Mouse (Mus musculus) kidney, embryonic 15.5 days (tissue): ENCODE measurements at regions not wholly inside any gene's neighbourhood (a gene's known extent, or its start where the extent isn't known, plus 50 kb on each side); places are given as distances from the start of the nearest gene placed in this dataset.

Experiments
- ATAC-seq: fragments of 200-750 bp; cut with Nextera tagmentation; replicated peaks from 2 replicates; pipeline ENCODE4 v1.8.0; 2017; ENCODE audit warnings: moderate TSS enrichment; ENCODE audit not compliant: low FRiP score
- H3K27ac ChIP-seq: fragments of 300-500 bp; sonication (generic); 2 replicates; pipeline ENCODE4 v1.5.1; 2015; ENCODE audit warnings: mild to moderate bottlenecking, inconsistent platforms
- H3K27me3 ChIP-seq: fragments of 300-500 bp; sonication (generic); 2 replicates; pipeline ENCODE4 v1.6.1; 2015; ENCODE audit warnings: inconsistent platforms
- H3K36me3 ChIP-seq: fragments of 300-500 bp; sonication (generic); 2 replicates; pipeline ENCODE4 v1.6.1; 2015; ENCODE audit warnings: inconsistent platforms
- H3K4me1 ChIP-seq: fragments of 300-500 bp; sonication (generic); 2 replicates; pipeline ENCODE4 v1.6.1; 2015; ENCODE audit warnings: inconsistent platforms
- H3K4me2 ChIP-seq: fragments of 300-500 bp; sonication (generic); 2 replicates; pipeline ENCODE4 v1.6.1; 2015; ENCODE audit warnings: moderate library complexity, mild to moderate bottlenecking, inconsistent platforms
- H3K4me3 ChIP-seq: fragments of 300-500 bp; sonication (generic); replicated peaks from 2 replicates; pipeline ENCODE4 v1.5.1; 2015; ENCODE audit warnings: mild to moderate bottlenecking, inconsistent platforms
- H3K9ac ChIP-seq: fragments of 300-500 bp; sonication (generic); 2 replicates; pipeline ENCODE4 v1.6.1; 2015; ENCODE audit warnings: mild to moderate bottlenecking, inconsistent platforms
- H3K9me3 ChIP-seq: fragments of 300-500 bp; sonication (generic); replicated peaks from 2 replicates; pipeline ENCODE4 v1.6.1; 2016; ENCODE audit warnings: inconsistent platforms
- whole genome bisulfite sequencing: fragments of 180-500 bp; shearing (Covaris S2); methylation state at CpG from one replicate; pipeline ENCODE4 v1.1.7; 2015; ENCODE audit warnings: mixed read lengths; 5-methylcytosine and 5-hydroxymethylcytosine counted together

- Histone ChIP-seq H3K36me3 (no peaks in the 10 kb centered on the region), H3K27ac (peak overlapping the region; percentile 54; the same call in 1 of the 2 replicates), H3K4me1 (peaks cover 15% of the 10 kb centered on the region; the same call in 1 of the 2 replicates), H3K27me3 (no peaks in the 10 kb centered on the region), H3K4me2 (no peak overlapping the region), H3K9me3 (no peaks in the 10 kb centered on the region), H3K4me3 (no peak overlapping the region), H3K9ac (no peak overlapping the region)
- ATAC-seq = peak; percentile 26; the same call in 1 of the 2 replicates
- 50% methylated on average over 6 of the region's 6 CpGs for WGBS
Measured at GRCm38 (mm10) chr4:64535554-64536253, 488.9 kb upstream of the Tnc start.

GRCm38 (mm10) chr4:64538009-64538408, 491.2 kb upstream of the Tnc start:
- Histone ChIP-seq H3K4me1 (peaks cover 15% of the 10 kb centered on the region; the same call in 1 of the 2 replicates), H3K4me3 (no peak overlapping the region), H3K27ac (no peak overlapping the region), H3K4me2 (no peak overlapping the region), H3K9ac (no peak overlapping the region), H3K27me3 (no peaks in the 10 kb centered on the region), H3K9me3 (no peaks in the 10 kb centered on the region), H3K36me3 (no peaks in the 10 kb centered on the region)
- peak; percentile 55; the same call in 1 of the 2 replicates for ATAC-seq
- WGBS = 40% methylated on average over 4 of the region's 4 CpGs

- ATAC-seq = no peak
- Histone ChIP-seq H3K4me1 (no peaks in the 10 kb centered on the region), H3K27me3 (no peaks in the 10 kb centered on the region), H3K9me3 (no peaks in the 10 kb centered on the region), H3K4me3 (no peak overlapping the region), H3K4me2 (no peak overlapping the region), H3K9ac (no peak overlapping the region), H3K27ac (no peak overlapping the region), H3K36me3 (no peaks in the 10 kb centered on the region)
- 78% methylated on average over 4 of the region's 4 CpGs for WGBS
Measured at GRCm38 (mm10) chr4:64544576-64545185, 497.9 kb upstream of the Tnc start.

GRCm38 (mm10) chr4:64546386-64546785, 499.6 kb upstream of the Tnc start:
- no peak overlapping the region for H3K9ac ChIP-seq
- H3K9me3 ChIP-seq = no peaks in the 10 kb centered on the region
- no peaks in the 10 kb centered on the region for H3K4me1 ChIP-seq
- H3K4me2 ChIP-seq = no peak overlapping the region
- no peaks in the 10 kb centered on the region for H3K27me3 ChIP-seq
- 82% methylated on average over 4 of the region's 4 CpGs for WGBS
- no peaks in the 10 kb centered on the region for H3K36me3 ChIP-seq
- H3K4me3 ChIP-seq = no peak overlapping the region
- no peak for ATAC-seq
- H3K27ac ChIP-seq = no peak overlapping the region

GRCm38 (mm10) chr4:64562511-64562910, 515.7 kb upstream of the Tnc start:
- Histone ChIP-seq H3K4me1 (no peaks in the 10 kb centered on the region), H3K27ac (no peak overlapping the region), H3K9me3 (no peaks in the 10 kb centered on the region), H3K9ac (no peak overlapping the region), H3K4me2 (no peak overlapping the region), H3K27me3 (no peaks in the 10 kb centered on the region), H3K4me3 (no peak overlapping the region), H3K36me3 (no peaks in the 10 kb centered on the region)
- 87% methylated on average over 1 of the region's 1 CpGs for WGBS
- ATAC-seq = no peak

- H3K9me3 ChIP-seq = no peaks in the 10 kb centered on the region
- ATAC-seq = no peak
- WGBS = 85% methylated on average over 3 of the region's 3 CpGs
Measured at GRCm38 (mm10) chr4:64563996-64564395, 517.2 kb upstream of the Tnc start.

GRCm38 (mm10) chr4:64570666-64571065, 523.9 kb upstream of the Tnc start:
- Histone ChIP-seq H3K4me1 (no peaks in the 10 kb centered on the region), H3K4me3 (no peak overlapping the region), H3K4me2 (no peak overlapping the region), H3K9me3 (no peaks in the 10 kb centered on the region), H3K27me3 (no peaks in the 10 kb centered on the region), H3K27ac (no peak overlapping the region), H3K9ac (no peak overlapping the region), H3K36me3 (no peaks in the 10 kb centered on the region)
- no peak for ATAC-seq
- 50% methylated on average over 1 of the region's 1 CpGs for WGBS

More at GRCm38 (mm10) chr4:64563996-64564395, 517.2 kb upstream of the Tnc start:
- Histone ChIP-seq H3K27ac (no peak overlapping the region), H3K9ac (no peak overlapping the region), H3K4me3 (no peak overlapping the region), H3K4me1 (no peaks in the 10 kb centered on the region), H3K4me2 (no peak overlapping the region), H3K36me3 (no peaks in the 10 kb centered on the region), H3K27me3 (no peaks in the 10 kb centered on the region)

GRCm38 (mm10) chr4:64575901-64576300, 529.1 kb upstream of the Tnc start:
- Histone ChIP-seq H3K9me3 (no peaks in the 10 kb centered on the region), H3K4me3 (no peak overlapping the region), H3K27me3 (no peaks in the 10 kb centered on the region), H3K9ac (no peak overlapping the region), H3K36me3 (no peaks in the 10 kb centered on the region), H3K4me2 (no peak overlapping the region), H3K27ac (no peak overlapping the region), H3K4me1 (no peaks in the 10 kb centered on the region)
- WGBS = 58% methylated on average over 1 of the region's 1 CpGs
- ATAC-seq = no peak

GRCm38 (mm10) chr4:64595014-64595599, 528.9 kb upstream of the Pappa start:
- H3K4me2 ChIP-seq = no peak overlapping the region
- ATAC-seq = no peak
- H3K4me1 ChIP-seq = no peaks in the 10 kb centered on the region
- no peaks in the 10 kb centered on the region for H3K27me3 ChIP-seq
- 51% methylated on average over 8 of the region's 8 CpGs for WGBS
- no peak overlapping the region for H3K27ac ChIP-seq
- no peak overlapping the region for H3K4me3 ChIP-seq
- no peaks in the 10 kb centered on the region for H3K36me3 ChIP-seq
- H3K9me3 ChIP-seq = no peaks in the 10 kb centered on the region
- no peak overlapping the region for H3K9ac ChIP-seq

GRCm38 (mm10) chr4:64598465-64598864, 525.5 kb upstream of the Pappa start:
- Histone ChIP-seq H3K27me3 (no peaks in the 10 kb centered on the region), H3K36me3 (no peaks in the 10 kb centered on the region), H3K27ac (0 out of 2 replicates have a peak overlapping the region, but pooled peaks have one; percentile 3), H3K4me1 (no peaks in the 10 kb centered on the region), H3K4me3 (no peak overlapping the region), H3K9me3 (no peaks in the 10 kb centered on the region), H3K4me2 (no peak overlapping the region), H3K9ac (no peak overlapping the region)
- no peak for ATAC-seq

- ATAC-seq = no peak
- Histone ChIP-seq H3K4me3 (no peak overlapping the region), H3K27ac (no peak overlapping the region), H3K36me3 (no peaks in the 10 kb centered on the region), H3K27me3 (no peaks in the 10 kb centered on the region), H3K9ac (no peak overlapping the region), H3K4me1 (no peaks in the 10 kb centered on the region), H3K9me3 (no peaks in the 10 kb centered on the region), H3K4me2 (no peak overlapping the region)
- 82% methylated on average over 4 of the region's 4 CpGs for WGBS
Measured at GRCm38 (mm10) chr4:64599222-64599621, 524.8 kb upstream of the Pappa start.

GRCm38 (mm10) chr4:64622771-64623170, 501.2 kb upstream of the Pappa start:
- H3K4me3 ChIP-seq = no peak overlapping the region
- no peaks in the 10 kb centered on the region for H3K27me3 ChIP-seq
- no peaks in the 10 kb centered on the region for H3K36me3 ChIP-seq

More at GRCm38 (mm10) chr4:64622771-64623170, 501.2 kb upstream of the Pappa start:
- no peaks in the 10 kb centered on the region for H3K4me1 ChIP-seq
- no peak overlapping the region for H3K9ac ChIP-seq
- H3K9me3 ChIP-seq = no peaks in the 10 kb centered on the region
- no peak overlapping the region for H3K27ac ChIP-seq
- ATAC-seq = no peak
- H3K4me2 ChIP-seq = no peak overlapping the region
